Mouse (Mus musculus) heart, embryonic 14.5 days (tissue): Measurements from ENCODE around the gene Atp5mpl. TPM values are rescaled to one million over a fixed set of nuclear protein-coding genes. Genes with fewer than 3 reads are reported as not detected.

Source experiments
- ATAC-seq: fragments of 200-750 bp; cut with Nextera tagmentation; 2 replicates; pipeline ENCODE4 v1.8.0; 2017; ENCODE audit warnings: low read depth, moderate TSS enrichment; ENCODE audit not compliant: insufficient number of reproducible peaks, insufficient read depth, low FRiP score
- H3K27ac ChIP-seq, 2 experiments: fragments of 200-500 bp in 1 of 2; fragments of 300-500 bp in 1 of 2; sonication (generic) in 1 of 2; replicated peaks in 1 of 2; 2 replicates each; pipeline ENCODE4 v1.5.1; 2012 to 2014; ENCODE audit warnings: low read depth in 2 of 2, low read length in 2 of 2, control low read depth in 1 of 2, mild to moderate bottlenecking in 1 of 2, mixed read lengths in 1 of 2; ENCODE audit not compliant: control insufficient read depth in 1 of 2, insufficient read depth in 1 of 2
- H3K27me3 ChIP-seq: fragments of 300-500 bp; sonication (generic); 2 replicates; pipeline ENCODE4 v1.6.1; 2014; ENCODE audit warnings: mild to moderate bottlenecking, low read length, control low read depth; ENCODE audit not compliant: control insufficient read depth, insufficient read depth
- H3K36me3 ChIP-seq: fragments of 300-500 bp; sonication (generic); 2 replicates; pipeline ENCODE4 v1.6.1; 2014; ENCODE audit warnings: mild to moderate bottlenecking, control low read depth, low read length, mixed read lengths; ENCODE audit not compliant: control insufficient read depth, insufficient read depth
- H3K4me1 ChIP-seq, 2 experiments: fragments of 200-500 bp in 1 of 2; fragments of 300-500 bp in 1 of 2; sonication (generic) in 1 of 2; 2 replicates each; pipeline ENCODE4 v1.6.1; 2012 to 2014; ENCODE audit warnings: low read length in 2 of 2, control low read depth in 1 of 2, mixed read lengths in 1 of 2; ENCODE audit not compliant: control insufficient read depth in 2 of 2, insufficient read depth in 2 of 2
- H3K4me2 ChIP-seq: fragments of 300-500 bp; sonication (generic); 2 replicates; pipeline ENCODE4 v1.6.1; 2014; ENCODE audit warnings: mild to moderate bottlenecking, low read length
- H3K4me3 ChIP-seq, 2 experiments: fragments of 200-500 bp in 1 of 2; fragments of 300-500 bp in 1 of 2; sonication (generic) in 1 of 2; 2 replicates each; pipeline ENCODE4 v1.5.1; 2012 to 2014; ENCODE audit warnings: low read length in 2 of 2, mild to moderate bottlenecking in 2 of 2, control low read depth in 1 of 2, low read depth in 1 of 2, moderate library complexity in 1 of 2; ENCODE audit not compliant: control insufficient read depth in 1 of 2, insufficient read depth in 1 of 2
- H3K9ac ChIP-seq: fragments of 300-500 bp; sonication (generic); 2 replicates; pipeline ENCODE4 v1.6.1; 2014; ENCODE audit warnings: mild to moderate bottlenecking, low read length
- H3K9me3 ChIP-seq: fragments of 300-500 bp; sonication (generic); 2 replicates; pipeline ENCODE4 v1.6.1; 2016; ENCODE audit warnings: low read length, control low read depth; ENCODE audit not compliant: control insufficient read depth
- WGBS: fragments of 180-500 bp; shearing (Covaris S2); extraction: QIAGEN DNeasy Blood & Tissue Kit; methylation state at CpG from one replicate; pipeline ENCODE4 v1.1.7; 2014; 5-methylcytosine and 5-hydroxymethylcytosine counted together
- polyA plus RNA-seq: library from polyadenylated mRNA; unstranded; fragments of >200 nt; fragmentation: Nextera tagmentation; extraction: Ambion mirVana; gene quantifications from 2 replicates; pipeline ENCODE4 v1.2.1, GENCODE M21; 2014

The Atp5mpl gene
- polyA plus RNA-seq, 1 experiment from 2014 or later: 2,053 TPM

- no peaks in the 10 kb centered on the region for H3K9me3 ChIP-seq
- peak overlapping the region; percentile 8 to 20; a peak in 2 of 4 replicates for H3K27ac ChIP-seq
- ATAC-seq: peak; percentile 47; the same call in 1 of the 2 replicates
- H3K36me3 ChIP-seq: no peaks in the 10 kb centered on the region
- no peak overlapping the region for H3K4me3 ChIP-seq
- H3K9ac ChIP-seq: no peak overlapping the region
- peaks cover 16% of the 10 kb centered on the region in 2 experiments for H3K4me1 ChIP-seq
- 50% methylated on average over 1 of the region's 1 CpGs for WGBS
- H3K27me3 ChIP-seq: no peaks in the 10 kb centered on the region
- H3K4me2 ChIP-seq: no peak overlapping the region
Measured at GRCm38 (mm10) chr12:111927338-111927737, 39.4 kb downstream of the Atp5mpl start.

- no peaks in the 10 kb centered on the region for H3K36me3 ChIP-seq
- no peak overlapping the region for H3K4me2 ChIP-seq
- H3K9me3 ChIP-seq: no peaks in the 10 kb centered on the region
- H3K27me3 ChIP-seq: no peaks in the 10 kb centered on the region
- H3K4me3 ChIP-seq: no peak overlapping the region
- WGBS: 86% methylated on average over 6 of the region's 6 CpGs
- no peak overlapping the region for H3K9ac ChIP-seq
- no peak for ATAC-seq
- H3K4me1 ChIP-seq: peaks cover 17% of the 10 kb centered on the region in 2 experiments
- H3K27ac ChIP-seq: no peak overlapping the region
Measured at GRCm38 (mm10) chr12:111923117-111923516, 43.7 kb downstream of the Atp5mpl start.

- peaks cover 13% of the 10 kb centered on the region in 2 experiments for H3K4me1 ChIP-seq
- no peak overlapping the region for H3K9ac ChIP-seq
- peak overlapping the region; percentile 22; the same call in 1 of the 2 replicates for H3K4me2 ChIP-seq
- no peaks in the 10 kb centered on the region for H3K36me3 ChIP-seq
- no peak overlapping the region for H3K4me3 ChIP-seq
- peak; percentile 37; the same call in 1 of the 2 replicates for ATAC-seq
- no peaks in the 10 kb centered on the region for H3K27me3 ChIP-seq
- H3K9me3 ChIP-seq: no peaks in the 10 kb centered on the region
- WGBS: 13% methylated on average over 9 of the region's 9 CpGs
- H3K27ac ChIP-seq: peak overlapping the region; percentile 30 to 42; a peak in 2 of 4 replicates
Measured at GRCm38 (mm10) chr12:111920046-111920445, 46.7 kb downstream of the Atp5mpl start.

GRCm38 (mm10) chr12:111916514-111917217 lies 50.1 kb downstream of the Atp5mpl start:
- Histone ChIP-seq H3K9ac (peak overlapping the region; percentile 0; the same call in 1 of the 2 replicates), H3K9me3 (no peaks in the 10 kb centered on the region), H3K4me1 (peaks cover 13 to 15% of the 10 kb centered on the region in 2 experiments), H3K27ac (peak overlapping the region; percentile 25 to 34; a peak in 3 of 4 replicates), H3K4me2 (no peak overlapping the region), H3K36me3 (no peaks in the 10 kb centered on the region), H3K4me3 (no peak overlapping the region), H3K27me3 (no peaks in the 10 kb centered on the region)
- WGBS: 36% methylated on average over 12 of the region's 12 CpGs
- peak; percentile 12; the same call in 1 of the 2 replicates for ATAC-seq

- no peaks in the 10 kb centered on the region for H3K36me3 ChIP-seq
- H3K9me3 ChIP-seq: no peaks in the 10 kb centered on the region
- WGBS: 90% methylated on average over 6 of the region's 6 CpGs
- ATAC-seq: no peak
- no peak overlapping the region for H3K4me2 ChIP-seq
- no peaks in the 10 kb centered on the region for H3K27me3 ChIP-seq
- peaks cover 13 to 15% of the 10 kb centered on the region in 2 experiments for H3K4me1 ChIP-seq
- peak overlapping the region; percentile 10 to 15; a peak in 2 of 4 replicates for H3K27ac ChIP-seq
- no peak overlapping the region for H3K9ac ChIP-seq
- H3K4me3 ChIP-seq: no peak overlapping the region
Measured at GRCm38 (mm10) chr12:111915781-111916180, 51.0 kb downstream of the Atp5mpl start.

GRCm38 (mm10) chr12:111914031-111914430 lies 52.7 kb downstream of the Atp5mpl start:
- WGBS: 51% methylated on average over 3 of the region's 3 CpGs
- no peaks in the 10 kb centered on the region for H3K27me3 ChIP-seq
- no peak for ATAC-seq

GRCm38 (mm10) chr12:111912802-111913201 lies 54.0 kb downstream of the Atp5mpl start:
- Histone ChIP-seq H3K4me3 (no peak overlapping the region), H3K9ac (no peak overlapping the region), H3K4me1 (peaks cover 11% of the 10 kb centered on the region in 2 experiments), H3K36me3 (no peaks in the 10 kb centered on the region), H3K4me2 (no peak overlapping the region), H3K9me3 (no peaks in the 10 kb centered on the region), H3K27ac (no peak overlapping the region), H3K27me3 (no peaks in the 10 kb centered on the region)
- no peak for ATAC-seq
- 83% methylated on average over 7 of the region's 7 CpGs for WGBS

More at GRCm38 (mm10) chr12:111914031-111914430, 52.7 kb downstream of the Atp5mpl start:
- Histone ChIP-seq H3K27ac (peak overlapping the region; percentile 15 to 52), H3K9ac (no peak overlapping the region), H3K4me1 (peaks cover 6 to 8% of the 10 kb centered on the region in 2 experiments), H3K4me3 (no peak overlapping the region), H3K4me2 (no peak overlapping the region), H3K36me3 (no peaks in the 10 kb centered on the region), H3K9me3 (no peaks in the 10 kb centered on the region)
